Mouse (Mus musculus) liver, embryonic 16.5 days (tissue): ENCODE measurements around the gene Haus6. TPM values are rescaled to one million over a fixed set of nuclear protein-coding genes. Genes with fewer than 3 reads are reported as not detected.
"Not testable (repeated sequence)": the region's sequence is repeated elsewhere in the genome, so short reads cannot be mapped to it uniquely, and the experiment has no call there.

ENCODE experiments used
- ATAC-seq: fragments of 200-750 bp; cut with Nextera tagmentation; 2 replicates; pipeline ENCODE4 v1.8.0; 2017; ENCODE audit warnings: low read depth, mild to moderate bottlenecking, moderate number of reproducible peaks, moderate library complexity
- H3K27ac ChIP-seq: fragments of 300-500 bp; sonication (generic); 2 replicates; pipeline ENCODE4 v1.5.1; 2014; ENCODE audit warnings: mild to moderate bottlenecking, low read length
- H3K27me3 ChIP-seq: fragments of 300-500 bp; sonication (generic); 2 replicates; pipeline ENCODE4 v1.6.1; 2014; ENCODE audit warnings: low read depth, low read length, mixed read lengths; ENCODE audit not compliant: control insufficient read depth, insufficient read depth
- H3K36me3 ChIP-seq: fragments of 300-500 bp; sonication (generic); 2 replicates; pipeline ENCODE4 v1.6.1; 2014; ENCODE audit warnings: mild to moderate bottlenecking; ENCODE audit not compliant: control insufficient read depth, insufficient read depth
- H3K4me1 ChIP-seq: fragments of 300-500 bp; sonication (generic); 2 replicates; pipeline ENCODE4 v1.6.1; 2014; ENCODE audit warnings: low read depth, low read length, mixed read lengths; ENCODE audit not compliant: control insufficient read depth
- H3K4me2 ChIP-seq: fragments of 300-500 bp; sonication (generic); 2 replicates; pipeline ENCODE4 v1.6.1; 2014; ENCODE audit warnings: low read depth, low read length, mixed read lengths
- H3K4me3 ChIP-seq: fragments of 300-500 bp; sonication (generic); 2 replicates; pipeline ENCODE4 v1.5.1; 2014; ENCODE audit warnings: low read depth, mild to moderate bottlenecking, low read length
- H3K9ac ChIP-seq: fragments of 300-500 bp; sonication (generic); 2 replicates; pipeline ENCODE4 v1.6.1; 2014; ENCODE audit warnings: low read depth, low read length
- H3K9me3 ChIP-seq: fragments of 300-500 bp; sonication (generic); replicated peaks from 2 replicates; pipeline ENCODE4 v1.6.1; 2016; ENCODE audit warnings: low read length; ENCODE audit not compliant: control insufficient read depth
- WGBS: fragments of 180-500 bp; shearing (Covaris S2); extraction: QIAGEN DNeasy Blood & Tissue Kit; methylation state at CpG from one replicate; pipeline ENCODE4 v1.1.7; 2014; ENCODE audit not compliant: insufficient replicate concordance; 5-methylcytosine and 5-hydroxymethylcytosine counted together
- polyA plus RNA-seq: library from polyadenylated mRNA; unstranded; fragments of >200 nt; fragmentation: Nextera tagmentation; extraction: Ambion mirVana; gene quantifications from 2 replicates; pipeline ENCODE4 v1.2.1, GENCODE M21; 2015

The Haus6 gene
- 10.5 and 11.2 TPM in 2 replicates for polyA plus RNA-seq

DNA sequence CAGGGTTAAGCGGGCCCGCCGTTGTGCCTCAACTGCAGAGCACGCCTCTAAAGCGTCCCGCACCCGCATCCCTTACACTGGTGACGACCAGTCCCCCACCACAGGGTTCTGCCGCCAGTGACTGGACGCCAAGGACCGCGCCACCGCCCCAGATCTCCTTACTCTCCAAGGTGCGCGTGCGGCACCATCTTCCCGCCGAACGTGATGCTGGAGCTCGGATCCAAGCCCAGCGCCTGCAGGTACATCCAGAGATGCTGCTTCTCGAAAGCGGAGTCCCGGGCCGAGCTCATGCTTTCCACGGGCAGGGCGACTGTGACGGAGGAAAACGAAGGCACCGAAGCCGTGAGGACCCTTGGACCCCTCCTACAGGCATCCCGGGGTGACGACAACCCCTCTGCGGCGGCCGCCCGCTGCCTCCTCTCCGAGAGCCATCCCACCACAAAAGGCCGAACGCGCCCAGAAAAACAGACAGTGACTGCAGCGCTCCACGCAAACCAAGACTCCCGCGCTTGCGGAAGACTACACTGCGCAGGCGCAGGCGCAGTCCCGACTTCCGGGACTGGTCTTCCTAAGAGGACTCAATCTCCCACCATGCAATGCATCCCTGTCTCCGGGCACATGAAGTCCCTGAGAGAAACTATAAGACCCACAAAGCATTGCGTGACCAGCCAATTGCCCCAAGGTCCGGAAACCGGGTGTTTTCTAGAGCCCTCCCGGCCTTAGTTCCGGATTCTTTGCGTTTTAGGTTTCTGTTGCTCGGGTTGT, at the start of gene Haus6:
TSS of gene Haus6 (minus strand) at position 532 of the 765 bp plus-strand sequence.
- H3K4me2 ChIP-seq, result peak within 1 kb of the TSS; percentile 89
- H3K36me3 ChIP-seq, result no peaks in the 10 kb centered on the region
- peak; percentile 100 for ATAC-seq
- H3K9me3 ChIP-seq, result no peaks in the 10 kb centered on the region
- H3K9ac ChIP-seq, result peak within 1 kb of the TSS; percentile 91
- peaks cover 11% of the 10 kb centered on the region for H3K4me1 ChIP-seq
- H3K27ac ChIP-seq, result peak within 1 kb of the TSS; percentile 87
- no peaks in the 10 kb centered on the region for H3K27me3 ChIP-seq
- WGBS, result under 1% methylated on average over 59 of the region's 59 CpGs
- peak within 1 kb of the TSS; percentile 96 for H3K4me3 ChIP-seq

DNA sequence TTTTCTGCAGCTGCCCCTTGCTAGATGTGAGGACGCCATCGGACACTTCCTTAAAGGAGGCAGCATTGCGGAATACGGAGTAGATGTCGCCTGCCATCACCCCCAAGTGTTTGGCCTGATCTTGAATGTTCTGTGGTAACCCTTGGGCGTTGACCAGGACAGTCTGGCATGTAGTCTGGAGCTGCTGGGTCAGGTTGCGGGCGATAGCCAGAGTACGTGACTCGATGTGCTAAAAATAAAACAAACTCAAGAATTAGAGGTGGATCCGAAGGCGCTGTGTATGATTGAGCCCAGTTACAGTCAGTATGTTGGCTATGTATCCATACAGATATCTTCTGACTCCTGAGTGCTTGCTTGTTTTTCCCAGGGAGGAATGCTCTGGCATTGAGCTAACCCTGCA, 45.3 kb upstream of the Haus6 start:
- Histone ChIP-seq H3K4me3 (no peak overlapping the region), H3K36me3 (peaks cover 57% of the 10 kb centered on the region), H3K9ac (no peak overlapping the region), H3K27me3 (no peaks in the 10 kb centered on the region), H3K4me2 (no peak overlapping the region), H3K27ac (no peak overlapping the region), H3K4me1 (no peaks in the 10 kb centered on the region; the same call in 1 of the 2 replicates), H3K9me3 (no peaks in the 10 kb centered on the region; the same call in 1 of the 2 replicates)
- no peak for ATAC-seq
- 88% methylated on average over 12 of the region's 12 CpGs for WGBS

DNA sequence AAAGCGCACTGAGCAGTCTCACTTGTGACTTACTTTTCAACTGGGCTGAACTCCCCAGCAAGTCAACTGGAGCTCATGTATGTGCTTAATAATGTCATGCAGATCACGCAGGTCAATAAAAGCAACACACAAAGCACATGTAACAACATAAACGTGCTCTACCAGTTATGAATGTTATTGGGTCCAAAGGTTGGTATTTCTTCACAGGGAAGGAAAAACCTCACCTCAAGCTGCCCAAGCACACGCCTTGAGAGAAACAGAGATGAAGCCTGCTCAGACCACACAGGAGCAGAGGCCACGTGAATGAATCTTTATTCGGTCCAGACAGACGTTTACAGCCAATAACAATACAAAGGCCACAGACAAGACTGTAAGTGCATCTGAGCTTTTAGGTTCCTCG, 44.6 kb upstream of the Haus6 start:
- H3K27ac ChIP-seq, H3K4me3 ChIP-seq, H3K9ac ChIP-seq, H3K4me2 ChIP-seq, H3K9me3 ChIP-seq, H3K27me3 ChIP-seq, ATAC-seq, H3K4me1 ChIP-seq: not testable (repeated sequence)
- peaks cover 51% of the 10 kb centered on the region for H3K36me3 ChIP-seq
- WGBS, result 79% methylated on average over 8 of the region's 8 CpGs

GRCm38 (mm10) chr4:86651686-86652384, 40.0 kb upstream of the Haus6 start:
- Histone ChIP-seq H3K4me3 (no peak overlapping the region), H3K27ac (0 out of 2 replicates have a peak overlapping the region, but pooled peaks have one; percentile 26), H3K9me3 (no peaks in the 10 kb centered on the region; the same call in 1 of the 2 replicates), H3K36me3 (peaks cover 7% of the 10 kb centered on the region), H3K9ac (no peak overlapping the region), H3K27me3 (no peaks in the 10 kb centered on the region), H3K4me2 (no peak overlapping the region), H3K4me1 (peaks cover 3% of the 10 kb centered on the region)
- peak; percentile 50 for ATAC-seq
- 68% methylated on average over 10 of the region's 10 CpGs for WGBS

GRCm38 (mm10) chr4:86648394-86648793, 36.5 kb upstream of the Haus6 start:
- H3K4me2 ChIP-seq, H3K4me3 ChIP-seq, H3K9ac ChIP-seq, ATAC-seq, H3K9me3 ChIP-seq, H3K27me3 ChIP-seq, H3K27ac ChIP-seq, H3K4me1 ChIP-seq, H3K36me3 ChIP-seq: not testable (repeated sequence)
- WGBS, result 84% methylated on average over 9 of the region's 13 CpGs

DNA sequence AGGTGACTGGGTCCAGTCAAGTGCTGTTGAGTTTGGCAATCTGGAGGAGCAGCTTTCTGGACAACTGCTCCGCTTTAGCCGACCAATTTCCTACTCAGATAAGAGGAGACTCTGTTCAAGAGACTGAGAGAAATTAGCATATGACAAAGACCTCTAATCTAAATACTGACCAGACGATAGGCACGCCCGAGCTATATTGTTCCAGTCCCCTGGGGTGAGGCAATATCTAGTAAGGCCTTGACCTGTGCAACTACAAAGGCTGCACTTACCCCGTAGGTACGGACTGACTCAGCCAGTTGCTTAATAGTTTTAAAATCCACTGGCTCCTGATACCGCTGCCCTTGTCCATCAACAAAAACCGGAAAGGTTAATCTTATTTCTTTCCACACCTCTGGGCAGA, 25.7 kb upstream of the Haus6 start:
- H3K9me3 ChIP-seq, H3K4me2 ChIP-seq: not testable (repeated sequence)

DNA sequence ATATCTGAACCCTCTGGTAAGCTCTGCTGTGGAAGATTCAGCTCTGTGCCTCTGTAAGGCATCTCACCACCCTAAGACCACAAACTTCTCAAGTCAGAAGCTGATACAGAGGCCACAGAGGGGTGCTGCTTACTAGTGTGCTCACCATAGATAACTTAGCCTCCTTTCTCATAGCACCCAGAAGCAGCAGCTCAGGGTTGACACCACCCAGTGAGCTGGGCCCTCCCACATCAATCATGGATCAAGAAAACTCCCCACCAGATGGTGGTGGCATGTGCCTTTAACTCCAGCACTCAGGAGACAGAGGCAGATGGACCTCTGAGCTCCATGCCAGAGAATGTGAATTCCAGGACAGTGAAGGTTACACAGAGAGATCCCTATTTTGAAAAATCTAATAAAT, 23.0 kb upstream of the Haus6 start:
- not testable (repeated sequence) for H3K4me3 ChIP-seq, H3K9ac ChIP-seq, H3K4me2 ChIP-seq, H3K27me3 ChIP-seq, H3K9me3 ChIP-seq, H3K4me1 ChIP-seq, H3K36me3 ChIP-seq
- ATAC-seq, result peak; percentile 100
- peak overlapping the region; percentile 74; the same call in 1 of the 2 replicates for H3K27ac ChIP-seq

More for the DNA sequence above, 25.7 kb upstream of the Haus6 start:
- not testable (repeated sequence) for ATAC-seq, H3K4me1 ChIP-seq, H3K4me3 ChIP-seq, H3K27ac ChIP-seq, H3K36me3 ChIP-seq, H3K27me3 ChIP-seq, H3K9ac ChIP-seq
- 71% methylated on average over 9 of the region's 9 CpGs for WGBS

GRCm38 (mm10) chr4:86634312-86634711, 22.5 kb upstream of the Haus6 start:
- peak overlapping the region; percentile 74; the same call in 1 of the 2 replicates for H3K27ac ChIP-seq
- not testable (repeated sequence) for H3K4me3 ChIP-seq, H3K9me3 ChIP-seq, H3K36me3 ChIP-seq, ATAC-seq, H3K4me1 ChIP-seq, H3K9ac ChIP-seq, H3K4me2 ChIP-seq, H3K27me3 ChIP-seq

DNA sequence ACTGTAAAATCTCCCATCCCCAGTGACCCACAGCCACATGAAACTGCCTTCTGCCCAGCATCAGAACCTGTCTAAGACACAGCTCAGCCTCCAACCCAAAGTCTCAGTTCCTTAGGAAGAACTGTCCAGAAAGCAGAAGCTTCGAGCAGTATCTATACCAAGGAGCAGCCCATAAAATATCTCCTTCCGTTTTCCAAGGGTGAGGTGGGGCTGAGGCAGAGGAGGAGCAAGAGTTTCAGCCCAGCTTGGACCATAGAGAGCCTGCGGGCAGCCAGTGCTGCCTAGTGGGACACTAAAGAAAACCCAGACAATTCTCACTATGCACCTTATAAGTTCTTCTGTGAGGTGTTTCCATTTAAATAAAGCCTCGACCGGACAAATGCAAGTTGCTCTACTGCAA, 20.7 kb upstream of the Haus6 start:
- H3K4me3 ChIP-seq, H3K36me3 ChIP-seq, H3K9me3 ChIP-seq, H3K27me3 ChIP-seq, H3K9ac ChIP-seq, H3K4me2 ChIP-seq, H3K4me1 ChIP-seq, H3K27ac ChIP-seq, ATAC-seq: not testable (repeated sequence)
- 57% methylated on average over 4 of the region's 5 CpGs for WGBS
